Mouse (Mus musculus) liver (tissue): Measurements from ENCODE around the gene Grid2.

ENCODE experiments used
- DNase-seq: peaks from one replicate; pipeline ENCODE4 v3.0.0-alpha.2; 2020; ENCODE audit warnings: mixed read lengths

Grid2 gene

GRCm38 (mm10) chr6:64398413-64399098 is 1142.9 kb downstream of the Grid2 start:
- DNase-seq: no peak

- DNase-seq: no peak
These were observed 1172.0 kb downstream of the Grid2 start for GRCm38 (mm10) chr6:64427658-64428057.

DNA sequence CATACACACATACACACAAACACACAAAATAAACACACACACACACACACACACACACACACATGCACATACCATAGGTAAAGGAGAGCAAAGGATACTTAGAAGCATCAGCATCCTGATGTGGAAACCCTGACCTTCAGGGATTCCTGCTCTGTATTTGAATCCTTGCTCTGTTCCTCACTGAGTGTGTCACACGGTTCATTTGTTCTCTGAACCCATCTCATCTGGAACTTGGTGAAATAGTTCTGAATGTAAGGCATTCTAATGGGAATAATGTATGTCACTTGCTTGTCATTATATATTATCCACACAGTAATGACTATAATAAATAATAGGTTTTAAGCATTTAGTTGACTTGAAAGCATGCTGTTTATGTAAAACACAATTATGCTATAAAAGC is 1173.2 kb downstream of the Grid2 start:
- no peak for DNase-seq

- DNase-seq: no peak
These were observed 1192.5 kb downstream of the Grid2 start for GRCm38 (mm10) chr6:64448127-64448526.

DNA sequence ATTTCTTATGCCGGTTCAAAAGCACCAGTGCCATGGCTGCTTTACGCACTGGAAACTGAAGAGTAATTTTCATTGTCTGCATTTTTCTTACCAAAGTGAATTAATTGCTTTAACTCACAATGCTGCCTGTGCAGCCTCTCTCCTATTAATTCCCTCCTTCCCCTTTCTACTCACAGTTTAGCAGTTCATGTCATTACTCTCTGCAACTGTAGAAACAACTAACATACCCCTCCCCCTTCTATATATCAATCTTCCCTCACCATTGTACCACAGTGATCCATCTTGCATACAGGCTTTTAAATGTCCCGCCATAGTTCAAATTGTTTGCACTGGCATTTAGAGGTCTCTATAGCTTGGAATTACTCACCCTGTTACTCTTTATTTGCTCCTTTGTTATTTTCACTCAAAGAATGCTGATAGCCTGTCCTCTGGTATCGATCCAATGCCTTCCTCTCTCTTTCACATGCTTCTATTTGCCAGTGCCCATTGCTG is 1193.2 kb downstream of the Grid2 start:
- no peak for DNase-seq

DNA sequence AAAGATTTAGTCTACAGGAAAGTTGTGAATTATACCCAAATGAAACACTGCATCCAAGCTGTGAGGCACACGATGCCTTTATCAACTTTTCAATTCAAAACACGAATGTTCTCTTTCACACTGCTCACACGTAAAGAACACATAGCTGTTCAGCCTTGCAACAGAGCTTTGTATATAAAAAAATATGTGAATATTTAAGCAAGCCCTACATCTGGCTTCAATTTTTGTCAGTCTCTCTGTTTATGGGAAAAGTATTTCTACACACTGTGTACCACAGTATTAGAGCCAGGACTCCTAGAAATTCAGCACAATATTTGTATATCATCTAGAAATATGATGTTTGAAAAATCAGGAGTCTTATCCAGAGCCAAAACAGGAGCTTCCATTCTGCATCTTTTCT is 1195.1 kb downstream of the Grid2 start:
- DNase-seq: no peak

DNA sequence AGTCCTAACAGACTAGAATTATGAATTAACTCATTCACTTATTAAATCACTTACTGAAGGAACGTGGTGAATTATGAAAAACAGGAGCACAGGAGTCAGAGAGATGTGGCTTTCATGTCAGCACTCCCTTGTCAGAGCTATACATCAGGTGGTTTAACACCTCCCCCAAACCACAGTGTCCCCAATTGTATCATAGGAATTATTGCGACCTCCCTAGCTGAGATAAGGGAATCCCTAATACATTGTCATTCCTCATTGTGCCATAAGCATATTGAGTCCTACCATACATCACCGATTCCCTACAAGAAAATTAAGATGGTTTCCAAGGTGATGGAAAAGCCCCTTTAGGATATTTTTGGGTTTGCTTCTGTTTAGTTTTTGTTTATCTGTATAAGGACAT is 1224.2 kb downstream of the Grid2 start:
- no peak for DNase-seq

GRCm38 (mm10) chr6:64480592-64480991 is 1224.9 kb downstream of the Grid2 start:
- DNase-seq: no peak

DNA sequence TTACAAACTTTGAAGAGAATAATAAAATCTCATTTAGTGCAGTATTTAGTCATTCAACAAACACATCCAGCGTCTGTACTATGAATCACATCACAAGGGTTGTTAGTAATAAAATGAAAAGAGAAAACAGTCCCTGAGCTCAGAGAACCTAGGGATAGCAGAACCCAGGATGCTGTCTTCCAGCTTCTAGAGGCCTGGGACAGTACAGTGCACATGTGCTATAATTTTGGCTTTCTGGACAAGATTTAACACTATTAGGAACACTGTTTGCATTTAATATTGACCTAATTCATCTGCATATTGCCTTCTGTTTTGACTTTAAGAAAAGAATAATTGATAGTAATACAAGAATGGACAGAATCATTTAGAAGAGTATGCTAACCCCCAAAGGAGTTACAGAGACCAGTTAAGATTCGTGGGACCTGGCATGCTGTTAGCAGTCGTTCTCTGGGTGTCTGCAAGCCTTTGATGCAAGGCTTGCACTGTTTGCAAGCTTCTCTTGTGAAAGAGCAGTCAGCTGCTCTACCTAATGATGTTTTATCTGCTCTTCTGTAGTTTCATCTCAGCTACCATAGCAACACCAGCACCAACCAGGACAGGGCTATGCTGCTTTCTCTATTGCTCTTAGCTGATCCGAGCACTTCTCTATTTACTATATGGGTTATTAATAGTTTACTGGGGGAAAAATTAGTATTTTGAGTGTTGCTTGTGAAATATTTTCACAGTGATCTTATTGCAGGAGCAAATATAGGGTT is 1234.8 kb downstream of the Grid2 start:
- DNase-seq: no peak

- DNase-seq: no peak
These were observed 1248.7 kb downstream of the Grid2 start for GRCm38 (mm10) chr6:64504394-64504793.

- no peak for DNase-seq
These were observed 1286.5 kb downstream of the Grid2 start for GRCm38 (mm10) chr6:64542168-64542567.

- no peak for DNase-seq
These were observed 1298.0 kb downstream of the Grid2 start for GRCm38 (mm10) chr6:64553645-64554044.

DNA sequence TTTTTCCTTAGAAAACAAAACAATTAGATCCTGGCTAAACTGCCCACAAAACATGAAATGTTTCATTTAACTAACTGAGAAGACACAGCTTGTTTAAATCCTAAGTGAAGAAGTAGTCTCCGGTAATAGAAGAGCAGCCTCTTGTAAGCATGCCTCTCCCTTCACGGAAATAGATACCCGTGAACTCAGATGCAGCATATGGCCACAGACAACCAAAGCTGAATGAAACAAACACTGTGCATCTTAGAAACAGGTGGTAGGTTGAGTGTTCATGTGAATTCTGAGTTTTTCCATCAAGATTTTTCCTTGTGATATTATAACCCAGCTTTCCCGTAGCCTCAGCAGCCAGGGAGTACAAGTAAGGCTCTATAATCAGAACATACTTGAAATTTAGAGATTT is 1299.5 kb downstream of the Grid2 start:
- no peak for DNase-seq

GRCm38 (mm10) chr6:64568599-64568998 is 1312.9 kb downstream of the Grid2 start:
- DNase-seq: no peak

DNA sequence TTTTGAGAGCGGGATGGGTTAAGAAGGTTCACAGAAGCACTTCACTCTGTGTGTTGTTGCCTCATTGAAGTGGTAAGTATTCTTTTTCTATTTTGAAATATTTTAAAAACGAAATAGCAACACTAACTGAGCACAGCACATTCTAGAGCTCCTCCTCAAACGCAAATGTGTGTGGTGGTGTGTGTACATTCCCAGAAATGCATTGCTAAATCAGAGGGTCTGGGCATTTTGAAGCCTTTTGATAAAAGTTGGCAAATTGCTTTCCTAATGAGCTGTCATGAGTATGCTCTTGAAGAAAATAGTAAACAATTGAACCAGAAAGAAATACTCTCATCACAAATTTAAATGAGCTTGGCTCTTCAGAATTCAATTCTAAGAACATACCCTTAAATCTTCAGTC is 1325.7 kb downstream of the Grid2 start:
- DNase-seq: no peak

DNA sequence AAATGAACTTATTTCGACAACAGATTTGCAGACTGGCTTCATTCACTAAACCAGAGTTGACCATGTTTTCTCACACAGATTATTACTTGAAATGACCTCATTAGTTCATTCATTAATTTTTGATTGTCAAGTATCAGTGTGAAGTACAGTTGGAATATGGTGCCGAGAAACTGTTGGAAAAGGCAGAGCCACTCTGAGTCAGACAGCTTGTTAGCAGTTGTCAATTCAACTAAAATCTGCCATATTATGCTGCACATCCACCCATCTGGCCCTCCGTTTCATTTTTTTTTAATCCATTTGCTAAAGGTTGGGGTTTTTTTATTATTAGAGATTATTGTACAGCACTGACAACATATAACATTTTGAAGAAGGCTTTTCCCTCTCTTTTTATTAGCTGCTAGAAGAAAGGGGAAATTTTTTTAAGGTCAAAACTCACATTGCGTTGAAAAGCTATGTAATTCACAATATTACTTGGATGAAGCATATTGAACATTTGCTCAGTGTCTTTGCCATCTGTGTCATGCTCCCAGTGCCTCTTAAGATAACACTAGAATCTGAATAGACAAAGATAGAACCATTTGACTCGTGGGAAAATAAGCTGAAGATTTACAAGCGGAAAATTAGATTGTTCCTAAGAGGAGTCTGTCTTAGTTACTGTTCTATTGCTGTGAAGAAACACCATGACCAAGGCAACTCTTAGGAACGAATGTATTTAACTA is 1333.0 kb downstream of the Grid2 start:
- DNase-seq: no peak

DNA sequence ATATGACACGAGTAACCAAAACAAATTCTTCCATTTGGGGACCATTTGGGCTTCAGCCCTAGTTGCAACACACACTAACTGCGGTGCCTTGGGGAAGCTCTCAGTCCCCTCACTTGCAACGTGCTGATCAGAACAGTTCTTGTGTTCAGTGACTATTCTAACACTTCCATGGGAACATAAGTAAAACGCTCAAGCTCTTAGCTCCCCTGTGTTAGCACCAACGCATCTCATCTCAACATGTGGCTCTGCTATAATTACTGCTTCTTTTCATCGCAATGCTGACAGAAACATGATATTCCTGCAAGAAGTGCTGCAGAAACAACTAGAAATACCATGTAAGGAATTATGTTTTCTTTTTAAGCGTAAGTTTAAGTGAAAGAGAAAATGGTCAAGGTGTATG is 1340.6 kb downstream of the Grid2 start:
- no peak for DNase-seq

DNA sequence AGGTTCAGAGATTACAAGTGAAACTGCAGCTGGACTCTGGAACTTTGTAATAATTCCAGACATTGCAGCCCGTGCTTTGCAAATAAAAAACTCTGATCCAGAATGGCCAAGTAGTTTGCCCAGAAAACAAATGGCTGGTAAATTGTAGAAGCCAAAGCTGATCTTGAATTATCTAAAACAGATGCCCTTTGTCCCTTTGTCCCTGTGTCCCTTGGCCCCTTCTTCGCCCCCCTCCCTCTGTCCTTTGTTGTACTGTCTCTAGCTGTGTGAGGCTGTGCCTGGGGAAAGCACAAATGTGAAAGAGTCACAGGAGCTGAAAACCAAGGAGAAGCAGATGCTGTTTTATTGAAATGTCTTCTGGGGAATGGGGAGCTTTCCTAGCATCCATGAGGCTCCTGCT is 1341.2 kb downstream of the Grid2 start:
- no peak for DNase-seq

DNA sequence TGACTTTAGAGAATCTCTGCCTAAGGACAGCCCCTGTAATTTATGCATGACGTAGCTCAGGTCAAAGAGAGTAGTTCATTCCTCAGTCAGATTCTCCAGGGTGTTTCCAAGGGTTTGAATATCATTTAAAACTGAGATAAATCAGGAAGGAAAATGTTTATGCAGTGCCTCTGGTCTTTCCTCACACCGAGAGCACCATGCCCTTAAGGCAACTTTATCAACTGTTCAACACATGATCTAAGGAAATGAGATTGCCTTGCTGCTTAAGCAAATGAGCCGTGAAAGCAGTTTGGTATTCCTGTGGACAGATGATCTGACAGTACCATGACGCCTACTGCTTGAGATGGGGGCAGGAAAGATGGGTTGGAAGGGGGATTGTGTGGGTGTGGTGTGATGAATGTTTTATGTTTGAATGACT is 1342.5 kb downstream of the Grid2 start:
- no peak for DNase-seq

- no peak for DNase-seq
These were observed 1350.1 kb downstream of the Grid2 start for GRCm38 (mm10) chr6:64605753-64606152.

GRCm38 (mm10) chr6:64607041-64607440 is 1351.4 kb downstream of the Grid2 start:
- no peak for DNase-seq

- DNase-seq: no peak
These were observed 1352.3 kb downstream of the Grid2 start for GRCm38 (mm10) chr6:64607942-64608341.

GRCm38 (mm10) chr6:64616843-64617242 is 1361.2 kb downstream of the Grid2 start:
- DNase-seq: no peak
